Mouse (Mus musculus): ENCODE measurements around the gene Tnfsf13b.

Gene Tnfsf13b

DNA sequence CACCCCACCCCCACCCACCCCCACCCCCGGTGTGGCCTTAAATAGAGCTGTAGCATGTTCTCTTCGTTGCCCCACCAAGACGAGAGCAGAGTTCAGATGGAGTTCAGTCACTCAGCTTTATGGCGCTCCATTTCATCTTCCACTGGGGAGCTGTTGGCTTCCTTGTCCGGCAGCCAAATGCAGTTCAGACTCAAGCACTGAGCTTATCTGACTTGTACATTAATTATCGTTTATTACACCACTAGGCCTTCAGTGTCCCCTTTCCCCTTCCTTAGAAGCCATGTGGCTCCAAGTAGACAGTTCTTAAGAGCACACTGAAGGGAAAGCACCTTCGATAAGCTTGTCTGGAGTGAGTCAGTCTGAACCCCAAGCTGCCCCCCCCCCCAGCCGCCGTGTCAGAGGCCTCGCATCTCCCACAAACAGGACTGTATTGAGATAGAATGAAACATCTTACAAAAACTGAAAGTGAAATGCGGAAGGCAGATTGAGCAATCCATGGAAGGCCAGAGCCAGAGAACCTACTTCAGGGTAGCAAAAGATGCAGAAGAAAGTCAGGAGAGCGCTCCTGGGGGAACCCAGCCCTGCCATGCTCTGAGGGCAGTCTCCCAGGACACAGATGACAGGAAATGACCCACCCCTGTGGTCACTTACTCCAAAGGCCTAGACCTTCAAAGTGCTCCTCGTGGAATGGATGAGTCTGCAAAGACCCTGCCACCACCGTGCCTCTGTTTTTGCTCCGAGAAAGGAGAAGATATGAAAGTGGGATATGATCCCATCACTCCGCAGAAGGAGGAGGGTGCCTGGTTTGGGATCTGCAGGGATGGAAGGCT is at the start of gene Tnfsf13b:
Tnfsf13b (plus strand) TSS at position 312 of the 830 bp plus-strand sequence.
- DNase-seq (ENCODE audit: low read depth, low spot score), result no peak

GRCm38 (mm10) chr8:9958338-9958737 is 47.9 kb upstream of the Tnfsf13b start:
- DNase-seq (ENCODE audit: low read depth, low spot score), result no peak

- DNase-seq (ENCODE audit: low read depth, low spot score), result no peak
Observed at GRCm38 (mm10) chr8:9959919-9960318, 46.3 kb upstream of the Tnfsf13b start.

- no peak for DNase-seq (ENCODE audit: low read depth, low spot score)
Observed at GRCm38 (mm10) chr8:9971866-9972265, 34.4 kb upstream of the Tnfsf13b start.

- no peak for DNase-seq (ENCODE audit: low read depth, low spot score)
Observed at GRCm38 (mm10) chr8:9975276-9975675, 31.0 kb upstream of the Tnfsf13b start.

DNA sequence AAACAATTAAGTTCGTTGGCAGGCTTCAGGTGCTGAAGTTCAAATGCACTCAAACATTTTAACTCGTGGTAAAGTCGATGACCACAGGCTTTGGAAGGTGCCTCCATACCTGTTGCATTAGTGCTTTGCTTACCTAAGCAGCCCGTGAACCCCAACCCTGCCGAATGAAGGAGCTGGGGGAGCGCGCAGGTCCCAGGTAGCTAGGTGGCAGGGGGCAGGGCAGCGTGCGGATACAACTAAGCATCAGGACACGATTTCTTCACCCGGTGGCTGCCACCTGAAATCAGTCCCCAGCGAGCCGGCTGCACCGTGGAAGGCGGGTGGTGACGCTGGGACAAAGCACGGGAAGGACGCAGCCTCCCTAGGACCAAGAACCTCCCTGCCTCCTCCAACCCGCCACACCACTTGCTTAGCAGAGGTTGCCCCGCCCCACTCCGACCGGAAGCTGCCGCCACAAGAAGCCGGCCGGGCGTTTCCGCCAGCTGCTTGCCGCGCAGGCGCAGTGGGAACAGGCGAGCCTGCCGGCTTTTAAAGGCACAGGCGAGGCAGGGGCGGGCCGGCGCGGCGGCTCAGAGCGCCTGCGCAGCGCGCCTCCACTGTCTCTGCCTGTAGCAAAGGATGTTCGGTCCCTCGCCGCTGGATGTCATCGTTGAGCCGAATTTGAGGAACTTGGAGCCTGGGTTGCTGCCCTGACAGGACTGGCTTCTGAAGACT is 30.2 kb upstream of the Tnfsf13b start:
- peak; percentile 96 for DNase-seq (ENCODE audit: low read depth, low spot score)

- no peak for DNase-seq (ENCODE audit: low read depth, low spot score)
Observed at GRCm38 (mm10) chr8:9977016-9977415, 29.3 kb upstream of the Tnfsf13b start.

DNA sequence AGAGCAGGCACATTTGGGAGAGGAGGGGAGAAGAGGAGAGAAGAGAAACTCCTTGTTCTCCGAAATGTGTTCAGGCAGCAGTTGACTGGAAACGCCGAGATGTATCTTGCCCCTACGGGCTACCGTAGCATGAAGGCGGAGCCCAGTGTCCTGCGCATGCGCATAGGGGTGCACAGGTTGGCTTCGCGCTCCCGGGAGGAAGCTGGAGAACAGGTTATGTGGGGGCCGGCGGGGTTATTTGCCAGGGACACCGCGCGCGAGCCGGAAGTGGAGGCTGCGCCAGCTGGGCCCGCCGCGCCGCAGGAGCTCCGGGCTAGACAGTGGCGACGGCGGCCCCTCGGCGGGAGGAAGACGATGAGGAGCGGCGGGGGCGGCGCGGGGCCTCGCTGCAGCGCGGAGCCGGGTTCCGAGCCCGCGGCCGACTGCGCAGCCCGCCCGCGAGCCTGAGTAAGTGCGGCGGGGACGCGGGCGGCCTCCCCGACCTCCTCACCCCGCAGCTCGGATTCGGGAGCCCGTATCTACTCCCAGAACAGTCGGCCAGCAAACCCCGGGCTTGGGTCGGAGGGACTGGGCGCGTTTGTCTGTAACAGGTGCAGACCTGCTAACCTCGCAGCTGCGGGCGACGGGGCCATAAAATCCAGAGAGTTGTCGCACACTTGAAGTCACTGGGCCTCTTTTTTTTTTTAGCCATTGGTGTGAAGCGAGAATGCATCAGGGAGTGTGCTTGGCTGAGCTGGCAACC is 28.5 kb upstream of the Tnfsf13b start, which contains the start of the genes Lig4 and Abhd13:
Lig4 (minus strand) TSS at position 114 of the 742 bp plus-strand sequence.
Abhd13 (plus strand) TSS at position 135 of the 742 bp plus-strand sequence.
- peak; percentile 97 for DNase-seq (ENCODE audit: low read depth, low spot score)

GRCm38 (mm10) chr8:9978475-9979230 is 27.6 kb upstream of the Tnfsf13b start:
- no peak for DNase-seq (ENCODE audit: low read depth, low spot score)

GRCm38 (mm10) chr8:9979746-9980145 is 26.5 kb upstream of the Tnfsf13b start:
- DNase-seq (ENCODE audit: low read depth, low spot score), result no peak

DNA sequence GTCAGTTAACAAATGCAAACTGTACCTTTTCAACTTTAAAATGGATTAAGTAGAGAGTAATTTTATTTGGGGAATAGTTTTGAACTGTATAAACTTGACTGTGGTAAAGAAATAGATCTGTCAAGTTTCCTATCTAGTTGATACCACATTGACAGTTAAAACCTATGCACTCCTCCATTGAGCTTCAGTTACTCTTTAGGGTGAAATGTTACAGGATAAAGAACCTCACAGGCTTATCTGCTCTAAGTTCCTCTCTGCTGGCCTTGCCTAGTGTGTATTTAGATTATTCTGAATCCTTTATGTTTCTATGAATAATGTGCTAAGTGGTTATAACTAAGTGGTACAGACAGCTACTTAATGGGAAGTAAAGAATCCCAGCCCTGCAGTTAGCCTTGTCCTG is 26.1 kb upstream of the Tnfsf13b start:
- no peak for DNase-seq (ENCODE audit: low read depth, low spot score)

DNA sequence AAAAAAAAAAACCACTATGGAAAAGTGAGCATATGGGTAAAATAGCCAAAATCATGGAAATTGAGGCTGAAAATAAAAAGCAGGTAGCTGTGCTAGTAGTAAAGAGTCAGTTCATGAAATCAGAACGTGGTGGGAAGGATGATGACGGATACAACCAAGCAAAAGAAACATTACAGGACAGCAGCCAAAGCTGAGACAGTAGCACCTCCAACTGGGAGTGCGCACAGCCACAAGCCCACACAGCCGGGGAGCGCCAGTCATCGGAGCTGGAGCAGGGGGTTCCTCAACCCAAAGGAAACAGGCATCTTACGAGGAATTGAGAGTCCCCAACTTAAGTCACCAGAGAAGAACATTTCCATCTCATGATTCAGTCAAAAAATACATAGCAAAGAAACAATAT is 2.2 kb upstream of the Tnfsf13b start:
- no peak for DNase-seq (ENCODE audit: low read depth, low spot score)

GRCm38 (mm10) chr8:10006986-10007659 is 856 bp downstream of the Tnfsf13b start:
- DNase-seq (ENCODE audit: low read depth, low spot score), result no peak

GRCm38 (mm10) chr8:10007660-10008028 is 1.4 kb downstream of the Tnfsf13b start:
- DNase-seq (ENCODE audit: low read depth, low spot score), result no peak

DNA sequence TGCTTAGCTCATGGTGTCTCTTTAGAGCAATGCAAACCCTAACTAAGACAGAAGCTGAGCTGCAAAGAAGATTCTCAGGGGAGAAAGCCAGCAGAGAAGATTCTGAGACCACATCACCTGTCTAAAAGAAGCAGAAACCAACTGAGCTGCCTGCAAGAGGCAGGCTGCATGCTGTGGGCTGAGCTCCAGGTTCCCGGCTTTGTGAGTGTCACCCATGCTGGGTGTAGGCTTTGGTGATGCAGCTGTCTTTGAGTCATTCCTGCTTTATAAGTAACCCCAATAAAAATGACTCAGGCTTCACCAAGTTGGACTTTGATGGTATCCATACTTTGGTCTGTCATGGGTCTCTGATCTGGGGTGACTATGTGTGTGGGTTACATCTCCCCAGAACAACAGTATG is 10.0 kb downstream of the Tnfsf13b start:
- DNase-seq (ENCODE audit: low read depth, low spot score), result no peak

GRCm38 (mm10) chr8:10017231-10017630 is 11.0 kb downstream of the Tnfsf13b start:
- DNase-seq (ENCODE audit: low read depth, low spot score), result no peak

DNA sequence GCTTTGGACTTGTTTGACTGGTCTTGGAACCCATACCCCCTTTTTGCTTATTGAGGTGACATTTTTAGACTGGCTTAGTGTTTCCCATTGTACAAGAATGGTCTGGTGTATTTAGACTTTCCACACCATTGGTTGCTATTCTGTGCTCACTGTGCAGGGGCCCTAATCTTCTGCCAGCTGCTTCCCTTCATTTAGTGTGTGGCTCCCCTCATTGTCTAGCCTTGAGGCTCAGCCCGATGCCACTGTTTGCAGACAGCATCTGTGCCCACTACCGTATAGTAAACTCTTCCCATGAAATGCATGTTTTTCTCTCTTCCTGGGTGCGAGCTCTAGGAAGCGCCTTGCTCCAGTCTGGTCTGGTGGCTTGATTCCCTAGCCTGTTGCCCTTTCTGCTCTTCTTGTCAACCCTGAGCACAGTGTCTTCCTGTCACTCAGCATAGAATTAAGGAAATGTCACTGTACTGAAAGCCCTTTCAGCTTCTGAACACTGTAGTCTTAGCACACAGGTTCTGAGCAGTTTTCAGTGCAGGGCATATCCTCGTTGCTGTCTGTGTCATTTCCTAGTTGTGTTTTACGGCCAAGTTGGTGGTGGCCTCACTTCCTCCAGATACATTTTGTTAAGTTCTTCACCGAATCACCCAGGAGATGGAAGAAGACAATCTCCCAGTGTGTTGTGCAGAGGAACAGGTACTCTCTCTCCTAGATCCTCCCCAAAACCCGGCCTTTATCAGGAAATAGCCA is 24.2 kb downstream of the Tnfsf13b start:
- no peak for DNase-seq (ENCODE audit: low read depth, low spot score)

- no peak for DNase-seq (ENCODE audit: low read depth, low spot score)
Observed at GRCm38 (mm10) chr8:10031177-10031576, 24.9 kb downstream of the Tnfsf13b start.

GRCm38 (mm10) chr8:10040866-10041265 is 34.6 kb downstream of the Tnfsf13b start:
- no peak for DNase-seq (ENCODE audit: low read depth, low spot score)

All from retina, postnatal 7 days (tissue).